Mouse (Mus musculus): ENCODE results near the gene Usp30. TPM values are rescaled to one million over a fixed set of nuclear protein-coding genes. Genes with fewer than 3 reads are reported as not detected.

Usp30 gene
- polyA plus RNA-seq, 1 experiment from 2014 or later: 12.9 TPM

Other genes with a start within 250 kb of the Usp30 start
- gene Selplg, start 232.8 kb upstream of the Usp30 start, polyA plus RNA-seq (2016; fragmentation: Nextera tagmentation; extraction: Ambion mirVana): 0.58 and 0.83 TPM in 2 replicates
- gene Coro1c, start 156.7 kb upstream of the Usp30 start, polyA plus RNA-seq (2016; fragmentation: Nextera tagmentation; extraction: Ambion mirVana): 178 and 198 TPM in 2 replicates
- 15.6 and 17.9 TPM in 2 replicates for gene Ssh1, start 71.6 kb upstream of the Usp30 start, polyA plus RNA-seq (2016; fragmentation: Nextera tagmentation; extraction: Ambion mirVana)
- gene Dao, start 61.8 kb upstream of the Usp30 start, polyA plus RNA-seq (2016; fragmentation: Nextera tagmentation; extraction: Ambion mirVana): not detected in 2 replicates
- 4.2 and 4.4 TPM in 2 replicates for gene Svop, start 26.1 kb downstream of the Usp30 start, polyA plus RNA-seq (2016; fragmentation: Nextera tagmentation; extraction: Ambion mirVana)
- gene Alkbh2, start 62.8 kb downstream of the Usp30 start, polyA plus RNA-seq (2016; fragmentation: Nextera tagmentation; extraction: Ambion mirVana): 12.9 and 13.4 TPM in 2 replicates
- 76.0 and 76.1 TPM in 2 replicates for gene Ung, start 64.9 kb downstream of the Usp30 start, polyA plus RNA-seq (2016; fragmentation: Nextera tagmentation; extraction: Ambion mirVana)
- gene Acacb, start 81.1 kb downstream of the Usp30 start, polyA plus RNA-seq (2016; fragmentation: Nextera tagmentation; extraction: Ambion mirVana): 3.2 and 4.4 TPM in 2 replicates
- gene Foxn4, start 208.3 kb downstream of the Usp30 start, polyA plus RNA-seq (2016; fragmentation: Nextera tagmentation; extraction: Ambion mirVana): 1.00 and 1.1 TPM in 2 replicates
- gene Myo1h, start 223.7 kb downstream of the Usp30 start, polyA plus RNA-seq (2016; fragmentation: Nextera tagmentation; extraction: Ambion mirVana): 0.94 and 1.2 TPM in 2 replicates